Mouse (Mus musculus): ENCODE results near the gene Mtmr3. TPM values are rescaled to one million over a fixed set of nuclear protein-coding genes. Genes with fewer than 3 reads are reported as not detected.

Gene Mtmr3
- polyA plus RNA-seq, 1 experiment, result 53.7 TPM

GRCm38 (mm10) chr11:4436631-4437030 lies 158.0 kb downstream of the Mtmr3 start:
- no peak for TF ChIP-seq POLR2A (IDR thresholded peaks at IDR 0.05; ENCODE audit: borderline replicate concordance, extremely low read depth, insufficient read depth, insufficient read length, poor library complexity, severe bottlenecking)
- TF ChIP-seq CTCF (IDR thresholded peaks at IDR 0.05; ENCODE audit: borderline replicate concordance, extremely low read depth, insufficient read depth, insufficient read length), result no peak

DNA sequence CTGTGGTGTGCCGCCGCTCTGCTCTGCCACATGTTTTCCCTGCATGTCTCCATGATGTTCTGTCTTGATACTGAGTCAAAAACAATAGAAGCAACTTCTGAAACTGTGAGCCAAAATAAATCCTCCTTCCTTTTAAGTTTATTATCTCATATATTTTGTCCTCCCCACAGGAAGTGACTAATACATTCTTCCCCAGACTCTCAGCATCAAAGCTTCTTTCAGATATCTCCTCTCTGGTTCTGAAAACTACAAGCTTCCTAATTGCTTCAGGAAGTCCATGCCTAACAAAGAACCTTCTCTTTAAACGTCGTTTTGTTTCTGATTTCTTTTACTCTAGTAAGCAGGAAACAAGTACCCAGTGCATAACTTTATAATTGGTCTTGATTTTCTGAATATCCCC lies 160.2 kb downstream of the Mtmr3 start:
- no peak for DNase-seq (ENCODE audit: low read depth)
- TF ChIP-seq POLR2A (IDR thresholded peaks at IDR 0.05; ENCODE audit: borderline replicate concordance, extremely low read depth, insufficient read depth, insufficient read length, poor library complexity, severe bottlenecking) (no peak), CTCF (IDR thresholded peaks at IDR 0.05; ENCODE audit: borderline replicate concordance, extremely low read depth, insufficient read depth, insufficient read length) (no peak)

More at GRCm38 (mm10) chr11:4436631-4437030, 158.0 kb downstream of the Mtmr3 start:
- peak; percentile 74 for DNase-seq (ENCODE audit: low read depth)

Other genes starting within 250 kb of the Mtmr3 start
- gene Hormad2, start 153.8 kb downstream of the Mtmr3 start, polyA plus RNA-seq (2012; rRNA removed), result 0.08 and 0.10 TPM in 2 replicates
- gene Gm11032, start 25.2 kb upstream of the Mtmr3 start, polyA plus RNA-seq (2012; rRNA removed), result not detected in 2 replicates
- gene Ascc2, start 42.9 kb upstream of the Mtmr3 start, polyA plus RNA-seq (2012; rRNA removed), result 27.5 and 32.3 TPM in 2 replicates
- gene Uqcr10, start 109.5 kb upstream of the Mtmr3 start, polyA plus RNA-seq (2012; rRNA removed), result 554 and 676 TPM in 2 replicates
- 40.2 and 57.7 TPM in 2 replicates for gene Zmat5, start 109.8 kb upstream of the Mtmr3 start, polyA plus RNA-seq (2012; rRNA removed)
- gene Cabp7, start 151.9 kb upstream of the Mtmr3 start, polyA plus RNA-seq (2012; rRNA removed), result 5.0 and 5.2 TPM in 2 replicates

All from brain, embryonic 14.5 days (tissue).